Mouse (Mus musculus) liver, adult 2 months (tissue): ENCODE results near the gene Ankrd49.

Source experiments
- CTCF ChIP-seq: fragments of 200-500 bp; IDR thresholded peaks from 2 replicates; pipeline ENCODE4 v1.5.1; 2011; ENCODE audit warnings: low read depth, low read length, control low read depth
- POLR2A ChIP-seq: fragments of 200-500 bp; IDR thresholded peaks from 2 replicates; pipeline ENCODE4 v1.6.1; 2011; ENCODE audit warnings: low read length, control low read depth; ENCODE audit not compliant: insufficient read depth; ENCODE audit errors: extremely low read depth

DNA sequence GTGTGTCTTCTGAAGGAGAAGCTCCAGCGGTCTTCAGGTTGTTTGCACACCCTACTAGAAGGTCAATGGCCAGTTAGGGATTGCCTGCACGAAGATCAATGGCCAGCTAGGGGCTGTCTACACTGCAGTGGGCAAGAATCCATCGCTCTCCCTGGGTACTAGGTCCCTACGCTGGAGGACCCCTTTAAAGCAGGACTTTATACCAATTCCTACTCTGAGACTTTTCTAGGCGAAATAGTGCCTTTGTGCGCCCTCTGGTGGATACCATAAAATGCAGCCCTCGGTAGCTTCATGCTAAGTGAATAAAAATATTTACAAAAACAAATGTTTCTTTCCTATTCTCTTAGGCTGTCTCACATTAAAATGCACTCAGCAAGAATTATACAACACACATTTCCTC, 19.9 kb downstream of the Ankrd49 start:
- TF ChIP-seq CTCF (no peak), POLR2A (no peak)
